Mouse (Mus musculus): Measurements from ENCODE around the gene Kat6b. TPM values are rescaled to one million over a fixed set of nuclear protein-coding genes. Genes with fewer than 3 reads are reported as not detected.

Gene Kat6b
- 9.2 TPM in 2 replicates for polyA plus RNA-seq (2012; rRNA removed)

GRCm38 (mm10) chr14:21481231-21481630, at the start of gene Kat6b:
Kat6b (plus strand) TSS chr14:21481434.

GRCm38 (mm10) chr14:21714486-21714885, 233.3 kb downstream of the Kat6b start, which contains the start of gene Dupd1:
Dupd1 (minus strand) TSS chr14:21714576.

Other genes starting within 250 kb of the Kat6b start
- not detected in 2 replicates for gene Dupd1, start 233.1 kb downstream of the Kat6b start, polyA plus RNA-seq (2012; rRNA removed)

Measured in colon, adult 2 months (tissue).